Mouse (Mus musculus): ENCODE results near the gene Mrpl49. TPM values are rescaled to one million over a fixed set of nuclear protein-coding genes. Genes with fewer than 3 reads are reported as not detected.
"Not testable (repeated sequence)": the region's sequence is repeated elsewhere in the genome, so short reads cannot be mapped to it uniquely, and the experiment has no call there.

Gene Mrpl49
- polyA plus RNA-seq, 1 experiment from 2014 or later: 77.8 TPM

DNA sequence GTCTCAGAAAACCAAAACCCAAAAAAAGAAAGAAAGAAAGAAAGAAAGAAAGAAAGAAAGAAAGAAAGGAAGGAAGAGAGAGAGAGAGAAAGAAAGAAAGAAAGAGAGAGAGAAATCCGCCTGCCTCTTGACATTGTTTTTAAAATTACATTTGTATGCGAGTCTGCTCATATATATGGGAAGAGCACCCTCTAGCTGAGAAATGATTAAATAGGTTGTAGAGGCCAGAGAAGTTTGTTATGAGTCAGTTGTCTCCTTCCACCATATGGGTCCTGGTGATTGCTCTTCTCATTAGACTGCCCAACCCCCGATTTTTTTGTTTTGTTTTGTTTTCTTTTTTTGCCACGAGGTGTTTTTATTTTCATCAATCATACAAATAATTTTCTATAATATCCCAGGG, 13.5 kb downstream of the Mrpl49 start:
- H3K4me3 ChIP-seq; H3K27ac ChIP-seq; DNase-seq (ENCODE audit: low spot score); H3K27me3 ChIP-seq (ENCODE audit: insufficient read depth, poor library complexity, severe bottlenecking); H3K9me3 ChIP-seq: not testable (repeated sequence)
- 75% methylated on average over 4 of the region's 4 CpGs for WGBS
- peaks cover 41% of the 10 kb centered on the region for H3K4me1 ChIP-seq (replicated peaks)
- H3K36me3 ChIP-seq: peaks cover 18% of the 10 kb centered on the region

DNA sequence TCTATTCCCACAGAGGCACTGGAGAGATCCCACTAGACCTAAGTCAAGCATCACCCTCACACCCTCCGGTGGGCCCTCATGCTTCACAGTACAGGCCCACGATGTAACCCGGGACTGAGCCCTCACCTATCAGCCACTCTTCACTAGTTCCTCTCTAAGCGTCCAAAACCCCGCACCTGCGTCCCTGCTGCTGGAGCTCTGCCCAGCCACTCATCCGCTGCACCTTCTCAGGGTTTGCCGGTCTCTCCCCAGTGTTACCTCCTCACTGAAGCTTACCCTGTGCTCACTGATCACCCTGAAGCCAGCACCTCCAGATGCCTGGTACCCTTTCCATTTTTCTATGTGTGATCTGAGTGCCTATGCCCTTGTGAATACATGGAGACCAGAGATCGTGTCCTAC, 15.3 kb downstream of the Mrpl49 start:
- WGBS: 81% methylated on average over 9 of the region's 9 CpGs
- DNase-seq (ENCODE audit: low spot score): no peak
- Histone ChIP-seq H3K4me3 (no peak overlapping the region), H3K9me3 (no peaks in the 10 kb centered on the region), H3K36me3 (peaks cover 4% of the 10 kb centered on the region; the same call in 1 of the 2 replicates), H3K4me1 (replicated peaks) (peaks cover 24% of the 10 kb centered on the region), H3K27ac (peak overlapping the region; percentile 56; the same call in 1 of the 2 replicates), H3K27me3 (ENCODE audit: insufficient read depth, poor library complexity, severe bottlenecking) (no peaks in the 10 kb centered on the region)

DNA sequence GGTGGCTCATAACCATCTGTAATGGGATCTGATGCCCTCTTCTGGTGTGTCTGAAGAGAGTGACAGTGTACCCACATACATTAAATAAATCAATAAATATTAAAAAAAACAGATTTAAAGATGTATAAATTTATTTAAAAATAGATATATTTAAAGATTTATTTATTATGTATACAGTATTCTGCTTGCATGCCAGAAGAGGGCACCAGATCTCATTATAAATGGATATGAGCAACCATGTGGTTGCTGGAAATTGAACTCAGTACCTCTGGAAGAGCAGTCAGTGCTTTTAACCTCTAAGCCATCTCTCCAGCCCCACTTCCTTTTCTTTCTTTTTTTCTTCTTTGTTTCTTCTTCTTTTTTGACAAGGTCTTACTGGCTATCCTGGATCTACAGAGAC, 17.6 kb downstream of the Mrpl49 start:
- H3K9me3 ChIP-seq: no peaks in the 10 kb centered on the region
- no peak overlapping the region for H3K4me3 ChIP-seq
- peaks cover 4% of the 10 kb centered on the region; the same call in 1 of the 2 replicates for H3K36me3 ChIP-seq
- H3K4me1 ChIP-seq (replicated peaks): peaks cover 12% of the 10 kb centered on the region; the same call in 1 of the 2 replicates
- H3K27ac ChIP-seq: no peak overlapping the region
- no peak for DNase-seq (ENCODE audit: low spot score)
- no peaks in the 10 kb centered on the region for H3K27me3 ChIP-seq (ENCODE audit: insufficient read depth, poor library complexity, severe bottlenecking)

DNA sequence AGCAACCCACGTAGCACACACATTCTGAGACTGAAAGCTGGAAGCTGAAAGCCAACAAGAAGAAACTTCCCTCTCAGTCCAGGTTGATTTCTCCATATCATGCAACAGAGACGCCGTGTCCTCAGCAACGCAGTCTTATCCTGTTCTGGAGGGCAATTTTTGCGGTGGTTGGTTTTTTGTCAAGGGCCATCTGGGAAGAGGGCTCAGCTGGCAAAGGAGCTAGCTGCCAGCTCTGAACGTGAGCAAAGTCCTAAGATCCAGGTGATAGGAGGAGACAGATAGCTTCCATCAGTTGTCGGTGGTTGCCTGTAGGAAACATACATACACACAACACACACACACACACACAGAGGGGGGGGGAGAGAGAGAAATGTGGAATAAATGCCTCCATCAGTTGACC, 19.3 kb downstream of the Mrpl49 start:
- Histone ChIP-seq H3K4me1 (replicated peaks) (peaks cover 11% of the 10 kb centered on the region; the same call in 1 of the 2 replicates), H3K27ac (no peak overlapping the region), H3K36me3 (no peaks in the 10 kb centered on the region), H3K27me3 (ENCODE audit: insufficient read depth, poor library complexity, severe bottlenecking) (no peaks in the 10 kb centered on the region), H3K9me3 (no peaks in the 10 kb centered on the region), H3K4me3 (no peak overlapping the region)
- no peak for DNase-seq (ENCODE audit: low spot score)
- 82% methylated on average over 7 of the region's 7 CpGs for WGBS

DNA sequence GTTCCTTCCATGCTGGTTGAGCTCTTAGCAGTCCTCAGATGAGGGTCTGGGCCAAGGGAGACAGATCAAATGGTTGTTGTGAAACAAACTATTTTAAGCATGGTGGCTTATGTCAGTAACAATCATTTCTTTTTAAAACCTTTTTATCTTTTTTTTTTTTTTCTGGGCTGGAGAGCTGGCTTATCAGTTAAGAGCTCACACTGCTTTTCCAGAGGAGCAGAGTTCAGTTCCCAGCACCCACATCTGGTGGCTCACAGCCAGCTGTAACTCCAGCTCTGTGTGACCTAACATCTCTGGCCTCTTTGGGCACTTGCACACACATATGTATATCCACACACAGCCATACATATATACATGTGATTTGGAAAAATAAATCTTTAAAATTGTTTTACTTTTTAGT, 19.9 kb downstream of the Mrpl49 start:
- H3K27me3 ChIP-seq (ENCODE audit: insufficient read depth, poor library complexity, severe bottlenecking): no peaks in the 10 kb centered on the region
- no peak for DNase-seq (ENCODE audit: low spot score)
- no peak overlapping the region for H3K27ac ChIP-seq
- H3K4me3 ChIP-seq: no peak overlapping the region
- peaks cover 11% of the 10 kb centered on the region; the same call in 1 of the 2 replicates for H3K4me1 ChIP-seq (replicated peaks)
- H3K36me3 ChIP-seq: no peaks in the 10 kb centered on the region
- H3K9me3 ChIP-seq: no peaks in the 10 kb centered on the region

DNA sequence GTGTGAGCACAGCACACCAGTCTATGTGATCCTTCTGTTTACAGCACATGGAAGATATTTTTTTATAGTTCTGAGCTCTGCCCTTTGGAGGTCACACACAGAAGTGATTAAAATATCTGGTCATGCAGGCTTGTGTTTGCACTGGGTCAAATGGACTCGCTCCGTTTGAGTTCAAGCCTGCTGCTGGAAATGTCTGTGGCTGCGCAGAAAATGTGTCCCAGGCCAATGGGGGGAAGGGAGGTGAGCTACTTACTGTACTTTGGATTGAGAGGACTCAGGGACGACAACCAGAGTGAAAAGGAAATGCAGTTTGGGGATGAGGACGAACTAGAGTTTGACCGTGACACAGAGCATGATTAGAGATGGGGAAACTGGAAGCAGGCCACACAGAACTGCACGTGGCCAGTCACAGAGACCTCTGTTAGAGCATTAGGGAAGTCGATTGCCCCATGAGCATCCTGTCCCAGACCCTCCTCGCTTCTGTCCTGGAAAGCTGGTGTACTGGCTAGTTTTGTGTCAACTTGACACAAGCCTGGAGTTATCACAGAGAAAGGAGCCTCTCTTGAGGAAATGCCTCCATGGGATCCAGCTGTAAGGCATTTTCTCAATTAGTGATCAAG, 21.5 kb downstream of the Mrpl49 start:
- H3K4me3 ChIP-seq: no peak overlapping the region

DNA sequence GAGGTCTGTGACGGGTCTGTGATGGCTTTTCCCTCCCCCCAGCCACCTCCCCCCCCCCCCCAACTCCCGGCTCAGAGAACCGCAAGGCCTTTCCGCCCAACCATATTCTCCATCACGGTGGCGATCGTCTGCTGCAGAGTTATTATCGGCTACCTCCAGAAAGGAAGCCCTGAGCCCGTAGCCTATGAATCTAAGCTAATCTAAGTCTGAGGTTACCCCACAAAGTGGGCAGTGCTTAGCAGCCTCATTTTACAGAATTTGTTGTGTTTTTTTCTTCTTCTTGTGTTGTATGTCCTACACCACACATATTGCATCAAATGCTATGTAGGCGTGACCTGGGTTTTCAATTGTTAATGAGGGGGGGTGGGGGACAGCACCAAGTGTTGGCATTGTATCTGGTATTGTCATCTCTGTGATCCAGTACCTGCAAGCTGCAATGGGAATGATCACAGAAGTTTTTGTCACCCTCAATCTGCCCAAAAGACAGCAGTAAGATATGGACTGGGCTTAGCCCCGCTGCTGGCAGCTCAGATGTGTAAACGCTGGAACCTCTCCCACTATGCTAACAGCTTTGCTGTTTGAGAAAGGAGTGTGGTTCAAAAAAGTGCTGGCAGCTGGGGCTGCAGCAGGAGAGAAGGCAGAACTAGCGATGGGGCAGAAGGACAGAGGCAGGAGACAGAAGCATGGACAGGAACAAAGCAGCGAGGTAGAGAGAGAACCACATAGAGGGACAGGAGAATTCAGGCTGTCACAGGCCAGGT, 26.9 kb downstream of the Mrpl49 start:
- Histone ChIP-seq H3K36me3 (no peaks in the 10 kb centered on the region), H3K27ac (no peak overlapping the region), H3K4me3 (no peak overlapping the region), H3K27me3 (ENCODE audit: insufficient read depth, poor library complexity, severe bottlenecking) (no peaks in the 10 kb centered on the region), H3K4me1 (replicated peaks) (no peaks in the 10 kb centered on the region), H3K9me3 (no peaks in the 10 kb centered on the region)
- no peak for DNase-seq (ENCODE audit: low spot score)
- WGBS: 74% methylated on average over 14 of the region's 14 CpGs

More for the DNA sequence above, 21.5 kb downstream of the Mrpl49 start:
- no peaks in the 10 kb centered on the region for H3K4me1 ChIP-seq (replicated peaks)
- no peaks in the 10 kb centered on the region for H3K27me3 ChIP-seq (ENCODE audit: insufficient read depth, poor library complexity, severe bottlenecking)
- no peak for DNase-seq (ENCODE audit: low spot score)
- H3K27ac ChIP-seq: no peak overlapping the region
- no peaks in the 10 kb centered on the region for H3K9me3 ChIP-seq
- 78% methylated on average over 9 of the region's 9 CpGs for WGBS
- no peaks in the 10 kb centered on the region for H3K36me3 ChIP-seq

DNA sequence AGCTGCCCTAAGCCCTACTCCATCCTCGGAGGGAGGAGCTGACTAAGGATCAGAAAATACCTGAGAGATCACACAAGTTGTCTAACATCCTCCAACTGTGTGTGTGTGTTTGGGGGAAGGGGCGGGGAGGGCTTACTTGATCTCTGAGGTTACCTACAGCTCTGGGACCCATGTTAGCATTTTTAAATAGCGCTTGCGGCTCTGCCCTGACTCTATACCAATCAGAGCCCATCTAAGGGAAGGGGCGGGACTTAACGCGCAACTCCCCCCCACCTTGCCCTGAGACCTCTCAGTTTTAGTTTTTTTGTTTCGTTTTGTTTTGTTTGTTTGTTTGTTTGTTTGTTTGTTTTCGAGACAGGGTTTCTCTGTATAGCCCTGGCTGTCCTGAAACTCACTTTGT, 28.2 kb downstream of the Mrpl49 start:
- H3K4me3 ChIP-seq: no peak overlapping the region
- H3K9me3 ChIP-seq: no peaks in the 10 kb centered on the region
- no peak for DNase-seq (ENCODE audit: low spot score)
- H3K27ac ChIP-seq: no peak overlapping the region
- no peaks in the 10 kb centered on the region for H3K4me1 ChIP-seq (replicated peaks)
- 79% methylated on average over 9 of the region's 9 CpGs for WGBS
- no peaks in the 10 kb centered on the region for H3K27me3 ChIP-seq (ENCODE audit: insufficient read depth, poor library complexity, severe bottlenecking)
- H3K36me3 ChIP-seq: no peaks in the 10 kb centered on the region

DNA sequence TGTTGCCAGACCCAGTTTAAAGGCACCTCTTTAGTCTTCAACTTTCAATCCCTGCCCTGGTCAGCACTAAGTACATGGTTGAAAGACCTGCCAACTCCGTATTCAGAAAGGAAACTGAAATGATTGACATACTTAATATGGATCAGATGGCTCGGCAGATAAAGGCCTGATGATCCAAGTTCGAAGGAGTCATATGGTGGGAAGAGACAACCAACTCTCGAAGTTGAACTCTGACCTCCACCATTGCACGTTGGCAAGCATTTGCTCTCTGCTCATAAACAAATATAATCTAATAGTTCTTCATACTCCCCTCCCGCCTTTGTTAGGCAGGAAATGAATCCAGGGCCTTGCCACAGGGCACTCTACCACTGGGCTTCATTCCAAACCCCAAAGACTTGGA, 28.6 kb downstream of the Mrpl49 start:
- Histone ChIP-seq H3K27me3 (ENCODE audit: insufficient read depth, poor library complexity, severe bottlenecking) (no peaks in the 10 kb centered on the region), H3K36me3 (no peaks in the 10 kb centered on the region), H3K4me3 (no peak overlapping the region), H3K9me3 (no peaks in the 10 kb centered on the region), H3K27ac (no peak overlapping the region), H3K4me1 (replicated peaks) (no peaks in the 10 kb centered on the region)
- WGBS: 91% methylated on average over 6 of the region's 6 CpGs
- no peak for DNase-seq (ENCODE audit: low spot score)

DNA sequence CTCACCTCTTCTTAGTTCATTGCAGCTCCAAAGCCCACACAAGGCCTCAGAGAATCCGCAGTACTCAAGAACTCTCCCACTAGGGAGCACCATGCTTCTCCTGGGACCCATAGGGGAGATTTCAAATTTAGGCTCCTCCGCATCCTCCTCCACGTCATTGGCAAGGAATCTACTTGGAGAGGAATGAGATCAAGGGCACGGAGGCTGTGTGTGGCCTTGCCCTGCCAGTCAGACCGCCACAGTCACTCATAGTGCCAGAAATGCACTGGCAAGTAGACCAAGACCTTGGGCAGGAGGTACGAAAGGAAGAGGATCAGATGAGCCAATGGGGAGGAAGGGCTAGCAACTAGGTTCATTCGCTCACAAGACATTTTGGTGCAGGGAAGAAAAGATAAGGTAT, 33.7 kb downstream of the Mrpl49 start:
- no peaks in the 10 kb centered on the region for H3K9me3 ChIP-seq
- no peak for DNase-seq (ENCODE audit: low spot score)
- WGBS: 85% methylated on average over 7 of the region's 7 CpGs
- H3K27ac ChIP-seq: 0 out of 2 replicates have a peak overlapping the region, but pooled peaks have one; percentile 6
- H3K27me3 ChIP-seq (ENCODE audit: insufficient read depth, poor library complexity, severe bottlenecking): peaks cover 5% of the 10 kb centered on the region; the same call in 1 of the 2 replicates
- H3K4me1 ChIP-seq (replicated peaks): peaks cover 9% of the 10 kb centered on the region; the same call in 1 of the 2 replicates
- H3K36me3 ChIP-seq: no peaks in the 10 kb centered on the region
- H3K4me3 ChIP-seq: no peak overlapping the region

DNA sequence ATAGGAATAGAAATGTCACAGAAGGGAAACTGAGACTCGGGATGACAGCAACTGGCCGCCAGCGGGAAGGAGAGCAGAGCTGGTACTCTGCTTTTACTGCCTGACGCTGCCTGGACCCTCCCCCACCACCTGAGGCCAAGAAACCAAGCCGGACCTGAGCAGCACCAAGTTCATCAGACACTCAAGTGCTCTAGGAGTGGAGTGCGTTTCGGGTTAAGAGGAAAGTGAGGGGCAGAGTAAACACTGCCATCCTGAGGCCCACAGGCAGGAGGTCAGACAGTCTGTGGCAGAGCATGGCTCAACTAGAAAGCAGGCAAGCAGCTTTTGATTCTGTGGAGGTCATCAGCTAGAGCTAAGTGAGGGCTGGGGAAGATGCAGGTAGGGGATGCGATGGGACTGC, 34.5 kb downstream of the Mrpl49 start:
- DNase-seq (ENCODE audit: low spot score): no peak
- peaks cover 9% of the 10 kb centered on the region; the same call in 1 of the 2 replicates for H3K4me1 ChIP-seq (replicated peaks)
- 64% methylated on average over 8 of the region's 8 CpGs for WGBS
- H3K36me3 ChIP-seq: no peaks in the 10 kb centered on the region
- peaks cover 5% of the 10 kb centered on the region; the same call in 1 of the 2 replicates for H3K27me3 ChIP-seq (ENCODE audit: insufficient read depth, poor library complexity, severe bottlenecking)
- no peak overlapping the region for H3K4me3 ChIP-seq
- no peaks in the 10 kb centered on the region for H3K9me3 ChIP-seq
- no peak overlapping the region for H3K27ac ChIP-seq

DNA sequence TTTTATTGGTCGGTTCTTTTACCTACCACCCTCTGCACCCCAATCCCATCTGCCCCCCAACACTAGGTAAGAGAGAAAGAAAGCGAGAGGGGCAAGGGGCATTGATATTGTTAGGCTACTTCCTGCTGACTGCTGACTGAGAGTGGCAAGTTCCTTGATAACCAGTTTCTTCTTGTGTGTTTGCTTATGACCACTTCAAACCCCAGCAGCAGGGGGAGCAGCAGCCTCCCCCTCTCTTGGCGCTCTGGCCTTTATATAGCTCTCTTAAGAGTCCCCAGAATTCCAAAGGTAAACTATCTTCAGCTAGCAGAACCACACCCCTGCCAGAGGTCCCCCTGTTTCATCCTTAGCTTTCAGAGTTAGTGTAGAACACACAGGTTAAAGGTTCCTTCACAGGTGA, 37.3 kb downstream of the Mrpl49 start:
- Histone ChIP-seq H3K27me3 (ENCODE audit: insufficient read depth, poor library complexity, severe bottlenecking) (peaks cover 29% of the 10 kb centered on the region), H3K4me1 (replicated peaks) (peaks cover 21% of the 10 kb centered on the region), H3K27ac (no peak overlapping the region), H3K4me3 (no peak overlapping the region), H3K36me3 (no peaks in the 10 kb centered on the region), H3K9me3 (no peaks in the 10 kb centered on the region)
- DNase-seq (ENCODE audit: low spot score): no peak
- 56% methylated on average over 3 of the region's 3 CpGs for WGBS
